Mouse (Mus musculus) liver, embryonic 11.5 days (tissue): ENCODE measurements around the gene Gga3. TPM values are rescaled to one million over a fixed set of nuclear protein-coding genes. Genes with fewer than 3 reads are reported as not detected.
A peak's percentile ranks its signal among the peaks of the same experiment; 100 is the strongest.
"Not testable (repeated sequence)": the region's sequence is repeated elsewhere in the genome, so short reads cannot be mapped to it uniquely, and the experiment has no call there.

Experiments
- ATAC-seq: fragments of 200-750 bp; cut with Nextera tagmentation; replicated peaks from 2 replicates; pipeline ENCODE4 v1.8.0; 2017; ENCODE audit warnings: moderate number of reproducible peaks, mild to moderate bottlenecking, moderate TSS enrichment, moderate library complexity; ENCODE audit not compliant: low FRiP score
- DNase-seq: peaks from one replicate; pipeline ENCODE4 v3.0.0-alpha.2; 2017; ENCODE audit warnings: low spot score
- H3K27ac ChIP-seq: fragments of 300-500 bp; sonication (generic); 2 replicates; pipeline ENCODE4 v1.5.1; 2014; ENCODE audit warnings: mild to moderate bottlenecking, low read depth, low read length, control low read depth
- H3K27me3 ChIP-seq: fragments of 300-500 bp; sonication (generic); replicated peaks from 2 replicates; pipeline ENCODE4 v1.6.1; 2014; ENCODE audit warnings: low read length, mixed read lengths; ENCODE audit not compliant: control insufficient read depth, insufficient read depth
- H3K36me3 ChIP-seq: fragments of 300-500 bp; sonication (generic); 2 replicates; pipeline ENCODE4 v1.6.1; 2014; ENCODE audit warnings: mild to moderate bottlenecking, low read length, moderate library complexity, mixed read lengths; ENCODE audit not compliant: control insufficient read depth, insufficient read depth
- H3K4me1 ChIP-seq: fragments of 300-500 bp; sonication (generic); replicated peaks from 2 replicates; pipeline ENCODE4 v1.6.1; 2014; ENCODE audit warnings: low read length, mixed read lengths; ENCODE audit not compliant: control insufficient read depth, insufficient read depth
- H3K4me2 ChIP-seq: fragments of 300-500 bp; sonication (generic); 2 replicates; pipeline ENCODE4 v1.6.1; 2014; ENCODE audit warnings: mild to moderate bottlenecking, control low read depth, moderate library complexity
- H3K4me3 ChIP-seq: fragments of 300-500 bp; sonication (generic); 2 replicates; pipeline ENCODE4 v1.5.1; 2014; ENCODE audit warnings: low read depth, low read length, control low read depth
- H3K9ac ChIP-seq: fragments of 300-500 bp; sonication (generic); 2 replicates; pipeline ENCODE4 v1.6.1; 2014; ENCODE audit warnings: low read depth, low read length, control low read depth
- H3K9me3 ChIP-seq: fragments of 300-500 bp; sonication (generic); 2 replicates; pipeline ENCODE4 v1.6.1; 2016; ENCODE audit warnings: low read length, inconsistent platforms, mixed read lengths; ENCODE audit not compliant: control insufficient read depth
- WGBS: fragments of 180-500 bp; shearing (Covaris S2); extraction: QIAGEN DNeasy Blood & Tissue Kit; methylation state at CpG from one replicate; pipeline ENCODE4 v1.1.7; 2014; 5-methylcytosine and 5-hydroxymethylcytosine counted together
- polyA plus RNA-seq: library from polyadenylated mRNA; unstranded; fragments of >200 nt; fragmentation: Nextera tagmentation; extraction: Ambion mirVana; gene quantifications from 2 replicates; pipeline ENCODE4 v1.2.1, GENCODE M21; 2014

Gene Gga3
- 23.6 and 27.4 TPM in 2 replicates for polyA plus RNA-seq

DNA sequence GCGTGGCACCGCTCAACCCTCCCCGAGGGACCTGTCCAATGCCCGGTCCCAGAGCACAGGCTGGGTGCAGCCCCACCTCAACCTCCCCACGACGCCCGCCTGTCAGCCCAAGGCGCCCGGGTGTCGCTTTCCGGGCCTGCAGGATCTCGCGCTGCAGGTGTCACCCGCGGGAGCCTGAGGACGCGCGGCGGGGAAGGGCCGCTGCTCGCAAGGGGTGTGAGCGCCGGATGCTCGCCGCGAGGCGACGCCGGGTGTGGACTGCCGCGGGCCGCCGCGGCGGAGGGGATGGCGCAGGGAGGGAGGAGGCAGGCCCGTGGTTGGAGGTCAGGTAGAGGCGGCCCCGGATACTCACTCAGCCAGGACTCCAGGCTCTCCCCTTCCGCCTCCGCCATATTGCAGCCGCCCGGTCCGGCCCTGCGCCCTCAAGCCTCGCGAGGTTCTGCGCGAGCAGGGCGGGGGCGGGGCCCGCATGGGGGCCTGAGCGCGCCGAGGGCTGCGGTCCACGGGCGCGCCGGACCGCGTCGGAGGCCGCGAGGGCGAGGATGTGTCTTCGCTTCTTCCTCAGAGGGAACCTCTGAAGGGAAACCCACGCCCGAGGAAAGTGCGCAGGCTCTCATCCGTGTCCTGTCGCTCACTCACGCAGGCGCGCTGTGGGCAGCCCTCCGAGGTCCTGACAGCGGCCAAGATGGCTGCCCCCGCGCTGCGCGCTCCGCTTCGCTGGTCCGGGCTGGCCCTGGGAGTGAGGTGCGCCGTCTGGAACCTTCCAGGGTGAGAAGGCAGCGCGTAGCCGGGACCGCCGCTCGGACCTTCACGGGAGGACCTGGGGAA, at the start of gene Gga3, which contains the start of gene Mrps7:
Gene Gga3, minus strand, starts transcription at position 576 of the 828 bp plus-strand sequence.
Gene Mrps7, plus strand, starts transcription at position 450 of the 828 bp plus-strand sequence.
- peaks cover 35% of the 10 kb centered on the region for H3K4me1 ChIP-seq
- peak within 1 kb of the TSS; percentile 92 for H3K9ac ChIP-seq
- under 1% methylated on average over 80 of the region's 93 CpGs for WGBS
- peak within 1 kb of the TSS; percentile 98 for H3K4me3 ChIP-seq
- no peaks in the 10 kb centered on the region for H3K9me3 ChIP-seq
- peak within 1 kb of the TSS; percentile 85 for H3K27ac ChIP-seq
- H3K4me2 ChIP-seq, result peak within 1 kb of the TSS; percentile 95
- peaks cover 33% of the 10 kb centered on the region for H3K36me3 ChIP-seq
- peak; percentile 95 for ATAC-seq
- DNase-seq, result peak; percentile 88
- H3K27me3 ChIP-seq, result no peaks in the 10 kb centered on the region

DNA sequence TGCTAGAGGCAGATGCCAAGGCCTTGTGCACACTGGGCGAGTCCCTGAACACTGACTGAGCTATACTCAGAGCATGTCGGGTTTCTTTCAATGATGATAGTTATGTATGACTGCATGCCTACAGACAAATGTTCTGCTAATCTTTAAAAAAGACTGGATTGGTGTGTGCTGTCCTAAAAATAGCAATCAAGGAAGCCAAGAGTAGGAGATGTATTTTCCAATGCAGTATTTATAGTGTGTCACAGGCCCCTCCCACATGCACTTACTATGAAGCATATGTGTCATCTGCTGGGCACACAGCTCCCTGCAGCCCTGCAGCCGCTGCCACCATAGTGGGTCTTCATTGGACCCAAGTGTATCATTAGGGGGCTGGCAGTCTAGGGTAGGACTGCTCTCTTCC, 49.3 kb upstream of the Gga3 start:
- no peak overlapping the region for H3K4me2 ChIP-seq
- 77% methylated on average over 3 of the region's 3 CpGs for WGBS
- H3K9ac ChIP-seq, result no peak overlapping the region
- DNase-seq, result no peak
- no peaks in the 10 kb centered on the region for H3K27me3 ChIP-seq
- H3K4me3 ChIP-seq, result no peak overlapping the region
- H3K27ac ChIP-seq, result no peak overlapping the region
- no peak for ATAC-seq
- no peaks in the 10 kb centered on the region for H3K4me1 ChIP-seq
- H3K36me3 ChIP-seq, result peaks cover 3% of the 10 kb centered on the region; the same call in 1 of the 2 replicates
- H3K9me3 ChIP-seq, result no peaks in the 10 kb centered on the region

DNA sequence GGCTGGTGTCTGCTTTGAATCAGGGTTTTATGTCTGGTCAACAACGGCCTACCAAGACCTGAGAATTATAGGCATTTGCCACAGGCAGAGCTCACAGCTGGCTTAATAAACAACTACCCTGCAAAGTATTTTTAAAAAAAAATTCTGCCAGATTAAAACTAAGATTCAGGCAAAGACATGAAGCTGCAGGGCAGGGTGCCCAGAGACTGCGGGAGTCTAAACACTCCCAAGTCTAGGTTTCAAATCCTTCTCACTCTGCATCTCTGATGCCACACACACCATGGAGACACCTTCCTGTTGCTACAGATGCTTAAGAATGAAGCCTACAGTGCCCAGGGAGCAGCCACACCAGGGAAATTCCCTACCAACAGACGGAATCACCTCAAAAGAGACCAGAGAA, 47.8 kb upstream of the Gga3 start:
- H3K4me1 ChIP-seq, result no peaks in the 10 kb centered on the region
- no peak overlapping the region for H3K4me3 ChIP-seq
- no peak overlapping the region for H3K27ac ChIP-seq
- no peaks in the 10 kb centered on the region for H3K27me3 ChIP-seq
- H3K36me3 ChIP-seq, result peaks cover 4% of the 10 kb centered on the region; the same call in 1 of the 2 replicates
- DNase-seq, result no peak
- no peak for ATAC-seq
- 92% methylated on average over 3 of the region's 3 CpGs for WGBS
- H3K4me2 ChIP-seq, result no peak overlapping the region
- H3K9ac ChIP-seq, result no peak overlapping the region
- H3K9me3 ChIP-seq, result no peaks in the 10 kb centered on the region

DNA sequence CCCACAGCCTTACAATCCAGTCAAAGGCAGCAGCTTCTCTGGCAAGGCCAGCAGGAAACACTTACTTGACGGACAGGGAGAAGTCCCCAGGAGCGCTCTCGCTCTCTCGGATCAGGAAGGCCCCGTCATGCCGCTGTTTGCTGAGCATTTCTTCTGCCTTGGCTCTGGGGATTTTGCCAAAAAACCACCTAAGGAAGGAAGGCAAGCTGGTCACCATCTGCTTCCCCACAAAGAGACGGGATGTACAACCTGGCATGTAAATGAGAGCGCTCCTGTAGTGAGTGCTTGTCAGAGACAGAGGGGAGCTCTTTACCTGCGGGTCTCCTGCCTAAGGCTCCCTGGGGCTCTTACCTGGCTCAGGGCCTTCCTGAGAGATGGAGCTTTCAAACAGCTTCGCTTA, 45.9 kb upstream of the Gga3 start:
- no peak overlapping the region for H3K4me3 ChIP-seq
- ATAC-seq (no peak), DNase-seq (no peak)
- 79% methylated on average over 10 of the region's 10 CpGs for WGBS
- peaks cover 11% of the 10 kb centered on the region for H3K36me3 ChIP-seq
- no peaks in the 10 kb centered on the region for H3K4me1 ChIP-seq
- H3K27me3 ChIP-seq, result no peaks in the 10 kb centered on the region
- no peak overlapping the region for H3K27ac ChIP-seq
- H3K9me3 ChIP-seq, result no peaks in the 10 kb centered on the region
- H3K4me2 ChIP-seq, result no peak overlapping the region
- H3K9ac ChIP-seq, result no peak overlapping the region

DNA sequence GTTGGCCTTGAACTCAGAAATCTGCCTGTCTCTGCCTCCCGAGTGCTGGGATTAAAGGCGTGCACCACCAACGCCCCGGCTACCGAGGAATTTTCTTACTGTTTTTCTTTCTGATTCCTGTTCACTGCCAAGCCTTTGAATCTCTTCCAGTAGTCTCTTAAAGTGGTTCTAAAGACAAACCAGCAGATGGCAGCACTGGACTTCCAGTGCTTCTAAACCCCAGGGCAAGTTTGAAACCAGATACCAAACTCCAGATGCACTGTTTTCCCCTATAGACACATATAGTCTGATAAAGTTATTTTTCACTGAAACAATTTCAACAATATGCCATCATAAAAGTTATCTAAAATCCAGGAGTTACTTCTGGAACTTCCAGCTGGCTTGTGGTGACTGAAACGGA, 43.6 kb upstream of the Gga3 start:
- H3K27me3 ChIP-seq, result no peaks in the 10 kb centered on the region
- H3K9me3 ChIP-seq, result no peaks in the 10 kb centered on the region
- no peak overlapping the region for H3K4me3 ChIP-seq
- no peak overlapping the region for H3K27ac ChIP-seq
- H3K9ac ChIP-seq, result no peak overlapping the region
- peaks cover 11% of the 10 kb centered on the region for H3K36me3 ChIP-seq
- no peak for ATAC-seq
- WGBS, result 74% methylated on average over 6 of the region's 6 CpGs
- H3K4me2 ChIP-seq, result no peak overlapping the region
- no peak for DNase-seq
- H3K4me1 ChIP-seq, result no peaks in the 10 kb centered on the region

DNA sequence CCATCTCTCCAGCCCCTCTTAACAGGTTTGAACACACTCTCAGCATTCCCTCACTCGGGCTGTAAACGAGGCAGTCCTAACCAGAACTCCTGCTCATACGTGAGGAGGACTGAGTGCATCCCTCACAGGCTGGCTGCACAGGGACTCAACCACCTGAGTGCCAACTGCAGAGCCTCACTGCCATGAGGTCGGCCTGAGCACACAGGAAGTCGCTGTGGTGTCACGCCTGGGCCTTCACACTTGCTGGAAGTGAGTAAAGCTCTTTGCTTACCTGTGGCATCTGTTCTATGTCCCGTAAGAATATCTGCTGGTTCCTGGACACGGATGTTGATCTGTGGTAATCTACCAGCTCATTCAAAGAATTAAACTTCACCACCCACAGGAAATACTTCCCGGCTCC, 42.6 kb upstream of the Gga3 start:
- H3K36me3 ChIP-seq, result peaks cover 11% of the 10 kb centered on the region
- no peaks in the 10 kb centered on the region for H3K4me1 ChIP-seq

DNA sequence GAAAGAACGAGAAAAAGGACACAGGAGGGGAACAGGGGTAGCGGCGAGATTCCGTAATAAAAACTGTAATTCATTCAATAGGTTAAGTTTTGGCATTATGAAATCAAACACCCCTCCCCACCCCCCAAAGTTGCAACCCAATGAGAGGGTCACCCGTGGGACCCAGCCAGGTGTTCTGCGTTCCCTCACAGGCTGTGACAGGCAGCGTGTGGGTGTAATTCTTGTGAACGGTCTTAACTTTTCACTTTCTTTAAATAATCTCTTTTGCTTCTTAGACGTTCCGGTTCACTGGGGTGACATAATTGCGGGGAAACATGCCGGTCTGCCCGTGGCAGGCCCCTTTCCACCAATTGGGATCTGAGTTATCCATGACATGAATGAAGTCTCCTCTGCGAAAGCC, 41.6 kb upstream of the Gga3 start:
- not testable (repeated sequence) for H3K4me2 ChIP-seq, H3K4me1 ChIP-seq, H3K4me3 ChIP-seq, H3K27me3 ChIP-seq, H3K9me3 ChIP-seq, DNase-seq, H3K9ac ChIP-seq, ATAC-seq, H3K27ac ChIP-seq
- H3K36me3 ChIP-seq, result peaks cover 11% of the 10 kb centered on the region
- 92% methylated on average over 14 of the region's 14 CpGs for WGBS

More for the DNA sequence above, 42.6 kb upstream of the Gga3 start:
- H3K9ac ChIP-seq, result no peak overlapping the region
- H3K4me2 ChIP-seq, result no peak overlapping the region
- ATAC-seq (no peak), DNase-seq (no peak)
- no peaks in the 10 kb centered on the region for H3K9me3 ChIP-seq
- 92% methylated on average over 9 of the region's 9 CpGs for WGBS
- no peak overlapping the region for H3K4me3 ChIP-seq
- H3K27ac ChIP-seq, result no peak overlapping the region
- H3K27me3 ChIP-seq, result no peaks in the 10 kb centered on the region

DNA sequence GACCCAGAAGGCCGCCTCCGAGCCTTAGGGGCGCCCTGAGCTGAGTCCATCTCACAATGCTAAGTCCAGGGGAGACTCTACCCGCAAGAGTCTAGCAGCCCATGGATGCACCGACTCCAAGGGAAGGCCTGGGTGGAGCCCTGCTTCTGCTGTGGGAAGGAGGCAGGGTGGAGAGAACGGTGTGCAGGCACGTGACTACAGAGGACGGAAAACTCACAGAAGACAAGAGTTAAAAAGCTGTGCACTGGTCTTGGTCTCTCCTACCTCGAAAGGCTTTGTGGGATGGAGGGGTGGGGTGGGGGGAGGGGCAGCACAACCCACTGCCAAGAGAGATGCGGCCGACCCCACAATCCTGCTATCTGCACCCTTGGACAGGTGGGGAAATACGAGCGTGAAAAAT, 40.5 kb upstream of the Gga3 start:
- Histone ChIP-seq H3K9ac (no peak overlapping the region), H3K27me3 (no peaks in the 10 kb centered on the region), H3K4me1 (0 out of 2 replicates have a peak, but pooled peaks cover 5% of the 10 kb centered on the region), H3K27ac (no peak overlapping the region), H3K4me3 (no peak overlapping the region), H3K4me2 (no peak overlapping the region), H3K36me3 (peaks cover 8% of the 10 kb centered on the region), H3K9me3 (no peaks in the 10 kb centered on the region)
- 86% methylated on average over 13 of the region's 13 CpGs for WGBS
- ATAC-seq (no peak), DNase-seq (no peak)

DNA sequence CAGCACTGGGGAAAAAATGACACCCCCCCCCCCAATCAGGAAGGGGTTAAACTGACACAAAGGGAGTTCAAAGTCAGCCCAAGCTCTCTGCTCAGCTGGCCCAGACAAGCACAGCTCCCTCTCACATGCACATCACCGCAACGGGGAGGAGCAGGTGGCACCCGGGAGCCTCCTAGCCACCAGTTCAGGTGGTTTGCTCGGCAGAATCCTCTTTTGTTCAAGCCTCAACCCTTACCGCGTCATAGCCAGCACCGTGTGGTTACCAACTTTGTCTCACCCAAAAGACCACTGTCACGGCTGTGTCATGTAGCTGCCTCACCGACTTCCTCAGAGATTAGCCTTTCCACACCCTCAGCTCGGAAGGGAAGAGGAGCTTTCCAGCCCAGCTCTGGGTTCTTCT, 39.4 kb upstream of the Gga3 start:
- ATAC-seq (no peak), DNase-seq (no peak)
- Histone ChIP-seq H3K27me3 (no peaks in the 10 kb centered on the region), H3K4me2 (no peak overlapping the region), H3K9ac (no peak overlapping the region), H3K9me3 (no peaks in the 10 kb centered on the region), H3K4me3 (no peak overlapping the region), H3K36me3 (peaks cover 8% of the 10 kb centered on the region), H3K27ac (no peak overlapping the region), H3K4me1 (0 out of 2 replicates have a peak, but pooled peaks cover 6% of the 10 kb centered on the region)
- WGBS, result 51% methylated on average over 10 of the region's 10 CpGs
